Mouse (Mus musculus): ENCODE results near the gene Ankrd33b. TPM values are rescaled to one million over a fixed set of nuclear protein-coding genes. Genes with fewer than 3 reads are reported as not detected.

Ankrd33b gene
- total and polyA plus RNA-seq, 3 experiments, result 50.0 to 69.6 (median 60.3) TPM

Other genes starting within 250 kb of the Ankrd33b start
- 11.1 and 12.6 TPM in 2 replicates for gene Dap, start 143.4 kb downstream of the Ankrd33b start, total RNA-seq (2012; rRNA removed)
- gene Dap, start 143.4 kb downstream of the Ankrd33b start, total RNA-seq (2014; rRNA removed), result 12.2 and 15.1 TPM in 2 replicates
- gene Dap, start 143.4 kb downstream of the Ankrd33b start, polyA plus RNA-seq (2012; ENCODE audit: insufficient read length, low read depth), result 50.2 and 69.8 TPM in 2 replicates
- 2.1 and 2.9 TPM in 2 replicates for gene Ropn1l, start 86.0 kb upstream of the Ankrd33b start, total RNA-seq (2012; rRNA removed)
- gene Ropn1l, start 86.0 kb upstream of the Ankrd33b start, total RNA-seq (2014; rRNA removed), result 2.0 and 2.6 TPM in 2 replicates
- 1.1 and 1.7 TPM in 2 replicates for gene Ropn1l, start 86.0 kb upstream of the Ankrd33b start, polyA plus RNA-seq (2012; ENCODE audit: insufficient read length, low read depth)
- 18.0 and 18.3 TPM in 2 replicates for gene March6, start 163.3 kb upstream of the Ankrd33b start, total RNA-seq (2012; rRNA removed)
- 29.1 and 29.3 TPM in 2 replicates for gene March6, start 163.3 kb upstream of the Ankrd33b start, total RNA-seq (2014; rRNA removed)
- 32.2 and 41.4 TPM in 2 replicates for gene March6, start 163.3 kb upstream of the Ankrd33b start, polyA plus RNA-seq (2012; ENCODE audit: insufficient read length, low read depth)
- not detected in 2 replicates for gene Cmbl, start 197.7 kb upstream of the Ankrd33b start, total RNA-seq (2012; rRNA removed)
- not detected in 2 replicates for gene Cmbl, start 197.7 kb upstream of the Ankrd33b start, total RNA-seq (2014; rRNA removed)
- gene Cmbl, start 197.7 kb upstream of the Ankrd33b start, polyA plus RNA-seq (2012; ENCODE audit: insufficient read length, low read depth), result 0.27 TPM in 1 of 2 replicates, not detected in the other
- gene Cct5, start 234.1 kb upstream of the Ankrd33b start, total RNA-seq (2012; rRNA removed), result 883 and 996 TPM in 2 replicates
- gene Cct5, start 234.1 kb upstream of the Ankrd33b start, total RNA-seq (2014; rRNA removed), result 1,445 and 1,471 TPM in 2 replicates
- gene Cct5, start 234.1 kb upstream of the Ankrd33b start, polyA plus RNA-seq (2012; ENCODE audit: insufficient read length, low read depth), result 858 and 964 TPM in 2 replicates
- 33.8 TPM in 2 replicates for gene Fam173b, start 234.1 kb upstream of the Ankrd33b start, total RNA-seq (2012; rRNA removed)
- 32.1 and 37.7 TPM in 2 replicates for gene Fam173b, start 234.1 kb upstream of the Ankrd33b start, total RNA-seq (2014; rRNA removed)
- 24.5 and 25.8 TPM in 2 replicates for gene Fam173b, start 234.1 kb upstream of the Ankrd33b start, polyA plus RNA-seq (2012; ENCODE audit: insufficient read length, low read depth)